Mouse (Mus musculus): Measurements from ENCODE around the gene Hsf5.

DNA sequence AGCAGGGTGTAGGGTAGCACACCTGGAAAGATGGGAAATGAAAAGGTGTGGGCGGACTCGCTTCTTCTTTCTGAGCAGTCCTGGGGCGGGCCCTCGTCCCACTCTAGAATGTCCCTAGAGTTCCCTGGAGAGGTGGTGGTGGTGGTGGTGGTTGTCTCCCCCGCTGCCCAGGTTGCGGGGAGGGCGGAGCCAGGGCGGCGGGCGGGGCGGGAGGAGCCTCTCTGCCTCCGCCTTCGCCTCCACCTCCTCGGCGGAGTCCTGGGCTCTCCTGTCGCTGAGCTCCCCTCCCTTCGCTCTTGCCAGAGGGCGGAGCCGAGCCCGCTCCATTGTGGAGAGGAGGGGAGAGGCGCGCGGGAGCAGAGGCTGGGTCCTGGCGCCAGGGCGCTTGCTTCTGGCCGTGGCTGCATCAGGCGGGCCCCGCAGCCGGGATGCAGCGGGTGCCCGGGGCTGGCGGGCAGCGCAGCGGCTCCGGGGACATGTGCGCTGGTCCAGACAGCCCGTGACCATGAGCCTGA is 21.6 kb upstream of the Hsf5 start:
- TF ChIP-seq POLR2A (IDR thresholded peaks at IDR 0.05; ENCODE audit: extremely low read depth, insufficient read depth, low read length) = no peak
- TF ChIP-seq CTCF (IDR thresholded peaks at IDR 0.05; ENCODE audit: low read depth, low read length) = no peak

Measured in liver, adult 2 months (tissue).